Mouse (Mus musculus): ENCODE results near the gene Amph. TPM values are rescaled to one million over a fixed set of nuclear protein-coding genes. Genes with fewer than 3 reads are reported as not detected.

Gene Amph
- polyA plus RNA-seq, 1 experiment from 2014 or later = 1.3 TPM

DNA sequence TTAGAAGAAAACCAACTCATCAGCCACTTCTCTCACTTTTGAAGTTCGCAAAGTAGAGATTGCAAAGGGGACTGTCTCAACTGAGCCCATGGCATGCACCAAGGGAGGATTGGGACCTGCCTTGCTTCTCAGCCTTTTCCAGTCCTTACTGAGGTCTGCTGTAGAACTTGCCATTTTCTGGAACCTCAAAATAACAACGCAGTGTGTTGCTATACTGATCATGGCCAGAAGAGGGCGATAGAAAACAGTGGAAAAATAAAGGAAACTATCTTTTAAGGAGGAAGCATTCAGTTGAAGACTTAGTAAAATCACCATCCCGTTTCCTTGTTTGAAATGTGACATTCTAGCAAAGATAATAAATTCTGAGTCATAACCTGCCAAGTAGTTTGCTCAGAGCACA lies 210.5 kb downstream of the Amph start:
- Histone ChIP-seq H3K4me3 (ENCODE audit: low read depth, low read length) (no peak overlapping the region), H3K9me3 (ENCODE audit: low read depth, low read length) (no peaks in the 10 kb centered on the region), H3K36me3 (ENCODE audit: insufficient read depth) (no peaks in the 10 kb centered on the region), H3K27me3 (ENCODE audit: insufficient read depth, low read length) (no peaks in the 10 kb centered on the region), H3K9ac (no peak overlapping the region), H3K27ac (ENCODE audit: low read depth) (no peak overlapping the region), H3K4me1 (ENCODE audit: insufficient read depth) (no peaks in the 10 kb centered on the region), H3K4me2 (no peak overlapping the region)
- WGBS = 27% methylated on average over 4 of the region's 4 CpGs
- DNase-seq = peak; percentile 78
- no peak for ATAC-seq (ENCODE audit: insufficient read depth)
- peak; percentile 80 for TF ChIP-seq CTCF (IDR thresholded peaks at IDR 0.05; ENCODE audit: low read depth)

GRCm38 (mm10) chr13:19160616-19161015 lies 212.6 kb downstream of the Amph start:
- 59% methylated on average over 7 of the region's 7 CpGs for WGBS
- TF ChIP-seq CTCF (IDR thresholded peaks at IDR 0.05; ENCODE audit: low read depth) = no peak
- Histone ChIP-seq H3K4me1 (ENCODE audit: insufficient read depth) (no peaks in the 10 kb centered on the region), H3K36me3 (ENCODE audit: insufficient read depth) (no peaks in the 10 kb centered on the region), H3K27me3 (ENCODE audit: insufficient read depth, low read length) (no peaks in the 10 kb centered on the region), H3K9me3 (ENCODE audit: low read depth, low read length) (no peaks in the 10 kb centered on the region), H3K9ac (no peak overlapping the region), H3K4me3 (ENCODE audit: low read depth, low read length) (no peak overlapping the region), H3K4me2 (no peak overlapping the region), H3K27ac (ENCODE audit: low read depth) (no peak overlapping the region)
- ATAC-seq (ENCODE audit: insufficient read depth) = no peak
- DNase-seq = no peak

DNA sequence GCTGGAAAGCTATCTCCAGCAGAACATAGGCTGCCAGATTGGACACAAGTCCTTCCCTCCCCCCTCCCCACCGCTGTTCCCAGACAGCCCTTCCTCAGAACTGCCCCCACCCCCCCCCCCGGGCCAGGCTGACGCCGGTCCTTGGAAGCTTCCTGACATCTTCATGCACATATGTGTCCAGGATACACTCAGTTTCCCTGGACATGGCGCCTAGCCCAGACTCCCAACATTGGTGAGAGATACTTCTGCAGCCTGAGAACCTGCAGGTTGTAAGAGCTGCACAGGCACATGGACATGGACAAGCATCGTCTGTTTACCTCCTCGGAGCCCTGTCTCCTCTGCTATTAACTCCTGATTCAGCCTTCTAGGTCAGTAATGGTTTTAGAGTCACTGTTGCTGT lies 213.1 kb downstream of the Amph start:
- Histone ChIP-seq H3K4me1 (ENCODE audit: insufficient read depth) (no peaks in the 10 kb centered on the region), H3K27ac (ENCODE audit: low read depth) (no peak overlapping the region), H3K27me3 (ENCODE audit: insufficient read depth, low read length) (no peaks in the 10 kb centered on the region), H3K9me3 (ENCODE audit: low read depth, low read length) (no peaks in the 10 kb centered on the region), H3K9ac (no peak overlapping the region), H3K4me2 (no peak overlapping the region), H3K4me3 (ENCODE audit: low read depth, low read length) (no peak overlapping the region), H3K36me3 (ENCODE audit: insufficient read depth) (no peaks in the 10 kb centered on the region)
- DNase-seq (no peak), ATAC-seq (ENCODE audit: insufficient read depth) (no peak)
- 31% methylated on average over 7 of the region's 7 CpGs for WGBS
- no peak for TF ChIP-seq CTCF (IDR thresholded peaks at IDR 0.05; ENCODE audit: low read depth)

GRCm38 (mm10) chr13:19162120-19162519 lies 214.1 kb downstream of the Amph start:
- ATAC-seq (ENCODE audit: insufficient read depth) = no peak
- 59% methylated on average over 6 of the region's 6 CpGs for WGBS

GRCm38 (mm10) chr13:19177662-19178259 lies 229.8 kb downstream of the Amph start:
- Histone ChIP-seq H3K27ac (ENCODE audit: low read depth) (no peak overlapping the region), H3K9ac (no peak overlapping the region), H3K4me1 (ENCODE audit: insufficient read depth) (no peaks in the 10 kb centered on the region), H3K4me2 (no peak overlapping the region), H3K4me3 (ENCODE audit: low read depth, low read length) (no peak overlapping the region), H3K36me3 (ENCODE audit: insufficient read depth) (no peaks in the 10 kb centered on the region), H3K27me3 (ENCODE audit: insufficient read depth, low read length) (no peaks in the 10 kb centered on the region), H3K9me3 (ENCODE audit: low read depth, low read length) (no peaks in the 10 kb centered on the region)
- TF ChIP-seq CTCF (IDR thresholded peaks at IDR 0.05; ENCODE audit: low read depth) = peak; percentile 75
- 45% methylated on average over 1 of the region's 1 CpGs for WGBS
- ATAC-seq (ENCODE audit: insufficient read depth) (peak; percentile 92), DNase-seq (peak; percentile 78)

More at GRCm38 (mm10) chr13:19162120-19162519, 214.1 kb downstream of the Amph start:
- no peak for TF ChIP-seq CTCF (IDR thresholded peaks at IDR 0.05; ENCODE audit: low read depth)
- Histone ChIP-seq H3K36me3 (ENCODE audit: insufficient read depth) (no peaks in the 10 kb centered on the region), H3K4me1 (ENCODE audit: insufficient read depth) (no peaks in the 10 kb centered on the region), H3K27me3 (ENCODE audit: insufficient read depth, low read length) (no peaks in the 10 kb centered on the region), H3K4me2 (no peak overlapping the region), H3K9ac (no peak overlapping the region), H3K9me3 (ENCODE audit: low read depth, low read length) (no peaks in the 10 kb centered on the region), H3K27ac (ENCODE audit: low read depth) (no peak overlapping the region), H3K4me3 (ENCODE audit: low read depth, low read length) (no peak overlapping the region)
- DNase-seq = no peak

GRCm38 (mm10) chr13:19178351-19178750 lies 230.3 kb downstream of the Amph start:
- ATAC-seq (ENCODE audit: insufficient read depth) = peak; percentile 80
- Histone ChIP-seq H3K4me2 (no peak overlapping the region), H3K27ac (ENCODE audit: low read depth) (no peak overlapping the region), H3K9ac (no peak overlapping the region), H3K27me3 (ENCODE audit: insufficient read depth, low read length) (no peaks in the 10 kb centered on the region), H3K36me3 (ENCODE audit: insufficient read depth) (no peaks in the 10 kb centered on the region), H3K4me3 (ENCODE audit: low read depth, low read length) (no peak overlapping the region), H3K4me1 (ENCODE audit: insufficient read depth) (no peaks in the 10 kb centered on the region), H3K9me3 (ENCODE audit: low read depth, low read length) (no peaks in the 10 kb centered on the region)
- no peak for DNase-seq
- TF ChIP-seq CTCF (IDR thresholded peaks at IDR 0.05; ENCODE audit: low read depth) = no peak
- 79% methylated on average over 5 of the region's 5 CpGs for WGBS

DNA sequence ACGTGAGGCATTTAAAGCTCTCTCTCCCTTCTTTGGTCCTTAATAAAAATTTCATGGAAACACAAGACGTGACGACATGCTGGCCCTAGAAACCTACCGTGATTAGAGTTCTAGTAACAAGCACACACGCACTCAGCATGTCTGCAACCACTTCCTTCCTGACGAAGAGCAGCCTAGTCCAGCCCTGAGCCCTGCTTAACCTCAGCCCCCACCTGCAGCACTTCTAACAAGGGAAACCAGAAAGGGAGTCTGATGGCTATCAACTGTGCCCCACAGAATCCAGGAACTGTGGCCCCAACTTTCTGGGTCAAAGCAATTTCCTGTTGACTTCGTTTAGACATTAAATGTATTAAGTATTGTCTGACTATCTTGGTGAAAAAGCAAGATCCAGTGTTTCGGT lies 234.3 kb downstream of the Amph start:
- Histone ChIP-seq H3K27me3 (ENCODE audit: insufficient read depth, low read length) (no peaks in the 10 kb centered on the region), H3K4me1 (ENCODE audit: insufficient read depth) (no peaks in the 10 kb centered on the region), H3K36me3 (ENCODE audit: insufficient read depth) (no peaks in the 10 kb centered on the region), H3K4me3 (ENCODE audit: low read depth, low read length) (no peak overlapping the region), H3K9ac (no peak overlapping the region), H3K27ac (ENCODE audit: low read depth) (no peak overlapping the region), H3K9me3 (ENCODE audit: low read depth, low read length) (no peaks in the 10 kb centered on the region), H3K4me2 (no peak overlapping the region)
- DNase-seq (no peak), ATAC-seq (ENCODE audit: insufficient read depth) (no peak)
- no peak for TF ChIP-seq CTCF (IDR thresholded peaks at IDR 0.05; ENCODE audit: low read depth)
- 73% methylated on average over 8 of the region's 8 CpGs for WGBS
